Mouse (Mus musculus): Measurements from ENCODE around the gene Slc52a3. TPM values are rescaled to one million over a fixed set of nuclear protein-coding genes. Genes with fewer than 3 reads are reported as not detected.
A peak's percentile ranks its signal among the peaks of the same experiment; 100 is the strongest.

Gene Slc52a3
- polyA plus RNA-seq, 2 experiments = 0.73 to 0.74 TPM

- TF ChIP-seq CTCF (IDR thresholded peaks at IDR 0.05; ENCODE audit: low read depth) (peak; percentile 29; the same call in 1 of the 2 replicates), EP300 (IDR thresholded peaks at IDR 0.05; ENCODE audit: low read depth) (no peak)
- Histone ChIP-seq H3K9ac (replicated peaks) (no peak overlapping the region), H3K27me3 (ENCODE audit: control insufficient read depth, insufficient read depth, low read length) (peaks cover 23% of the 10 kb centered on the region), H3K4me2 (ENCODE audit: low read depth) (peak overlapping the region; percentile 49), H3K36me3 (replicated peaks; ENCODE audit: control insufficient read depth, insufficient read depth, low read depth) (peaks cover 3% of the 10 kb centered on the region; the same call in 1 of the 2 replicates), H3K27ac (no peak overlapping the region), H3K4me1 (replicated peaks; ENCODE audit: control insufficient read depth in 2 of 2, insufficient read depth in 2 of 2, low read length in 1 of 2) (peaks cover 0 to 21% of the 10 kb centered on the region in 2 experiments; a peak in 2 of 4 replicates), H3K9me3 (ENCODE audit: control insufficient read depth, low read length) (no peaks in the 10 kb centered on the region), H3K4me3 (ENCODE audit: insufficient read depth in 1 of 2, low read depth in 2 of 2, low read length in 2 of 2) (peak overlapping the region in 1 of 2 experiments; percentile 13; a peak in 2 of 4 replicates)
- WGBS (ENCODE audit: insufficient replicate concordance) = 2% methylated on average over 36 of the region's 36 CpGs
- DNase-seq (ENCODE audit: low read depth in 3 of 3, low spot score in 3 of 3) = no peak
- ATAC-seq (ENCODE audit: insufficient read depth) = no peak
These were observed 22.4 kb upstream of the Slc52a3 start for GRCm38 (mm10) chr2:151973595-151974562.

GRCm38 (mm10) chr2:151975295-151975694 is 21.0 kb upstream of the Slc52a3 start:
- Histone ChIP-seq H3K4me2 (ENCODE audit: low read depth) (no peak overlapping the region), H3K27ac (no peak overlapping the region), H3K36me3 (replicated peaks; ENCODE audit: control insufficient read depth, insufficient read depth, low read depth) (no peaks in the 10 kb centered on the region), H3K9me3 (ENCODE audit: control insufficient read depth, low read length) (no peaks in the 10 kb centered on the region), H3K4me1 (replicated peaks; ENCODE audit: control insufficient read depth in 2 of 2, insufficient read depth in 2 of 2, low read length in 1 of 2) (peaks cover 2 to 28% of the 10 kb centered on the region in 2 experiments; a peak in 2 of 4 replicates), H3K27me3 (ENCODE audit: control insufficient read depth, insufficient read depth, low read length) (peaks cover 23% of the 10 kb centered on the region), H3K4me3 (ENCODE audit: insufficient read depth in 1 of 2, low read depth in 2 of 2, low read length in 2 of 2) (no peak overlapping the region), H3K9ac (replicated peaks) (no peak overlapping the region)
- 72% methylated on average over 5 of the region's 5 CpGs for WGBS (ENCODE audit: insufficient replicate concordance)
- TF ChIP-seq EP300 (IDR thresholded peaks at IDR 0.05; ENCODE audit: low read depth) = no peak
- peak; percentile 45 for TF ChIP-seq CTCF (IDR thresholded peaks at IDR 0.05; ENCODE audit: low read depth)
- ATAC-seq (ENCODE audit: insufficient read depth) (no peak), DNase-seq (ENCODE audit: low read depth in 3 of 3, low spot score in 3 of 3) (no peak)

- Histone ChIP-seq H3K36me3 (replicated peaks; ENCODE audit: control insufficient read depth, insufficient read depth, low read depth) (no peaks in the 10 kb centered on the region), H3K9me3 (ENCODE audit: control insufficient read depth, low read length) (no peaks in the 10 kb centered on the region), H3K27me3 (ENCODE audit: control insufficient read depth, insufficient read depth, low read length) (peaks cover 23% of the 10 kb centered on the region), H3K27ac (no peak overlapping the region), H3K4me1 (replicated peaks; ENCODE audit: control insufficient read depth in 2 of 2, insufficient read depth in 2 of 2, low read length in 1 of 2) (peaks cover 4 to 31% of the 10 kb centered on the region in 2 experiments; a peak in 2 of 4 replicates), H3K4me3 (ENCODE audit: insufficient read depth in 1 of 2, low read depth in 2 of 2, low read length in 2 of 2) (no peak overlapping the region), H3K9ac (replicated peaks) (no peak overlapping the region), H3K4me2 (ENCODE audit: low read depth) (no peak overlapping the region)
- DNase-seq (ENCODE audit: low read depth in 3 of 3, low spot score in 3 of 3) (no peak), ATAC-seq (ENCODE audit: insufficient read depth) (no peak)
- 80% methylated on average over 3 of the region's 3 CpGs for WGBS (ENCODE audit: insufficient replicate concordance)
- TF ChIP-seq CTCF (IDR thresholded peaks at IDR 0.05; ENCODE audit: low read depth) (no peak), EP300 (IDR thresholded peaks at IDR 0.05; ENCODE audit: low read depth) (no peak)
These were observed 20.2 kb upstream of the Slc52a3 start for GRCm38 (mm10) chr2:151976067-151976466.

GRCm38 (mm10) chr2:151977689-151978440 is 18.4 kb upstream of the Slc52a3 start:
- ATAC-seq (ENCODE audit: insufficient read depth) = no peak
- peaks cover 20% of the 10 kb centered on the region for H3K27me3 ChIP-seq (ENCODE audit: control insufficient read depth, insufficient read depth, low read length)
- no peaks in the 10 kb centered on the region for H3K9me3 ChIP-seq (ENCODE audit: control insufficient read depth, low read length)
- H3K4me2 ChIP-seq (ENCODE audit: low read depth) = peak overlapping the region; percentile 72
- H3K4me3 ChIP-seq (ENCODE audit: insufficient read depth in 1 of 2, low read depth in 2 of 2, low read length in 2 of 2) = no peak overlapping the region
- no peaks in the 10 kb centered on the region for H3K36me3 ChIP-seq (replicated peaks; ENCODE audit: control insufficient read depth, insufficient read depth, low read depth)
- no peak overlapping the region for H3K9ac ChIP-seq (replicated peaks)
- no peak overlapping the region for H3K27ac ChIP-seq
- no peak for DNase-seq (ENCODE audit: low read depth in 3 of 3, low spot score in 3 of 3)
- TF ChIP-seq CTCF (IDR thresholded peaks at IDR 0.05; ENCODE audit: low read depth) (no peak), EP300 (IDR thresholded peaks at IDR 0.05; ENCODE audit: low read depth) (no peak)
- WGBS (ENCODE audit: insufficient replicate concordance) = 75% methylated on average over 4 of the region's 4 CpGs
- H3K4me1 ChIP-seq (replicated peaks; ENCODE audit: control insufficient read depth in 2 of 2, insufficient read depth in 2 of 2, low read length in 1 of 2) = peaks cover 4 to 27% of the 10 kb centered on the region in 2 experiments; a peak in 2 of 4 replicates

Measured in liver, embryonic 14.5 days (tissue).